Mouse (Mus musculus): ENCODE measurements around the gene Macf1. TPM values are rescaled to one million over a fixed set of nuclear protein-coding genes. Genes with fewer than 3 reads are reported as not detected.
"Not testable (repeated sequence)": the region's sequence is repeated elsewhere in the genome, so short reads cannot be mapped to it uniquely, and the experiment has no call there.

Gene Macf1
- polyA plus RNA-seq, 1 experiment from 2014 or later: 41.2 TPM

DNA sequence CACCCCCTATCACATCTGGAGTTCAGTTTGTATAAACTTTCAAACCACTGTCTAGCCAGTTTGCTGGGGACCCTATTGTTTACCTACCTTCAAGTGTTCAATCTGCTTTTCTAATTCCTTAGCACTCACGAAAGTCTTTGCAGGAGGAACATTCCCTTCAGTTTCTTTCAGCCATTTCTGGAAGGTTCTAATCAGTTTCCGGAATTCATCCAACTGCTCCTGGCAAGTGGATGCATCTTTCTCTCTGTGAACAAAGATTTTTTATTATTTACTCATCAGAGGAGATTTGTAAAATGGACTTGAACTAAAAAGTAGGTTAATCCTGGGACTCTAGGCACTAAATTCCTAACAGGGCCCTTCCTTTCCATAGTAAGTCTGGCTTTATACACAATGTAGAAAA lies 236.1 kb downstream of the Macf1 start:
- ATAC-seq (replicated peaks; ENCODE audit: low FRiP score): no peak
- H3K27me3 ChIP-seq: no peaks in the 10 kb centered on the region
- H3K36me3 ChIP-seq: peaks cover 81% of the 10 kb centered on the region
- H3K4me1 ChIP-seq: no peaks in the 10 kb centered on the region
- H3K4me3 ChIP-seq (replicated peaks): no peak overlapping the region
- H3K9ac ChIP-seq: no peak overlapping the region
- no peak overlapping the region for H3K27ac ChIP-seq
- H3K9me3 ChIP-seq (replicated peaks): no peaks in the 10 kb centered on the region
- no peak overlapping the region for H3K4me2 ChIP-seq
- WGBS: 84% methylated on average over 2 of the region's 2 CpGs

- Histone ChIP-seq H3K9ac (no peak overlapping the region), H3K4me2 (no peak overlapping the region), H3K4me1 (no peaks in the 10 kb centered on the region), H3K27ac (no peak overlapping the region), H3K27me3 (no peaks in the 10 kb centered on the region), H3K9me3 (replicated peaks) (no peaks in the 10 kb centered on the region), H3K4me3 (replicated peaks) (no peak overlapping the region), H3K36me3 (peaks cover 75% of the 10 kb centered on the region)
- ATAC-seq (replicated peaks; ENCODE audit: low FRiP score): no peak
- 46% methylated on average over 3 of the region's 3 CpGs for WGBS
Measured at GRCm38 (mm10) chr4:123447251-123447650, 236.9 kb downstream of the Macf1 start.

DNA sequence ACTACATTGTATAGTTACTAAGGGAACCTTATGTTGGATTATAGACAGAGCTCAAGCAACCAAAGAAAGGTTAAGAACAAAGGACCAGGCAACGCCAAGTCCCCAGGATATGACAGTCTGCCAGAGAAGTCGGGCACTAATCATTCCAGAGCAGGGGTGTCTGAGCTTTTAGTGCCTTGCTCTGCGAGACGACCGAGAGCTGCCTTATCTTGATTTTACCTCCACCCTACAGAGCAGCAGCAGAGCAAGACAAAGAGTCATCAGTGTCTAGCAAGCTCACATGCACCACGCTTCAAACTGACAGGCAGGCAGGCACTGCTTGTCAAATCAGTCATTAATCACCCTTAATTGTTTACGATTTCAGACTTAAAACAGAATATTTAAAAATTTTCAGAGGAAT lies 237.4 kb downstream of the Macf1 start:
- WGBS: 46% methylated on average over 7 of the region's 7 CpGs
- H3K4me3 ChIP-seq (replicated peaks): no peak overlapping the region
- H3K36me3 ChIP-seq: peaks cover 73% of the 10 kb centered on the region
- H3K4me1 ChIP-seq: no peaks in the 10 kb centered on the region
- H3K27me3 ChIP-seq: no peaks in the 10 kb centered on the region
- H3K4me2 ChIP-seq: no peak overlapping the region
- H3K9me3 ChIP-seq (replicated peaks): no peaks in the 10 kb centered on the region
- H3K27ac ChIP-seq: no peak overlapping the region
- H3K9ac ChIP-seq: no peak overlapping the region
- no peak for ATAC-seq (replicated peaks; ENCODE audit: low FRiP score)

GRCm38 (mm10) chr4:123446221-123446620 lies 237.9 kb downstream of the Macf1 start:
- H3K27me3 ChIP-seq; ATAC-seq (replicated peaks; ENCODE audit: low FRiP score); H3K4me3 ChIP-seq (replicated peaks); H3K4me2 ChIP-seq; H3K4me1 ChIP-seq; H3K9me3 ChIP-seq (replicated peaks); H3K27ac ChIP-seq; H3K9ac ChIP-seq: not testable (repeated sequence)
- WGBS: 77% methylated on average over 2 of the region's 2 CpGs
- peaks cover 72% of the 10 kb centered on the region for H3K36me3 ChIP-seq

DNA sequence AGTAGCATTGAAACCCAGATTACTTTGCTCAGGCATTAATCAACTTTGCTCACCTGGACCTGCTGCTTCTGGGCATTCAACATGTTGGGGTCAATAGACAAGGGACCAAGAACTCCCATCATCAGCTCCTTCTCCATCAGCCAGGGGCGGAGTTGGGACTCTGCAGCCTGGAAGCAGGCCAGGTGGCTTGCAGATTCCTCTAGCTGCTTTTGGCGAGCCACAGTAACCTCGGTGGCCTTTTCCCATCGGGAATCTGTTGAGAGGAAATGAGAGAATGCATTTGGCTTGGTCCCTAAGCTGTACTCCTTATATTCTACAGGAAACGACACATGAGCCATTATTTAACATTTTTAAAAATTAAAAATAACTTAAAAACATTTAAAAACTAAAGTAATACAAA lies 245.7 kb downstream of the Macf1 start:
- no peaks in the 10 kb centered on the region for H3K9me3 ChIP-seq (replicated peaks)
- no peaks in the 10 kb centered on the region for H3K4me1 ChIP-seq
- no peak overlapping the region for H3K4me3 ChIP-seq (replicated peaks)
- no peak overlapping the region for H3K27ac ChIP-seq
- H3K27me3 ChIP-seq: no peaks in the 10 kb centered on the region
- no peak overlapping the region for H3K4me2 ChIP-seq
- no peak for ATAC-seq (replicated peaks; ENCODE audit: low FRiP score)
- no peak overlapping the region for H3K9ac ChIP-seq
- WGBS: 53% methylated on average over 5 of the region's 5 CpGs
- H3K36me3 ChIP-seq: peaks cover 75% of the 10 kb centered on the region

DNA sequence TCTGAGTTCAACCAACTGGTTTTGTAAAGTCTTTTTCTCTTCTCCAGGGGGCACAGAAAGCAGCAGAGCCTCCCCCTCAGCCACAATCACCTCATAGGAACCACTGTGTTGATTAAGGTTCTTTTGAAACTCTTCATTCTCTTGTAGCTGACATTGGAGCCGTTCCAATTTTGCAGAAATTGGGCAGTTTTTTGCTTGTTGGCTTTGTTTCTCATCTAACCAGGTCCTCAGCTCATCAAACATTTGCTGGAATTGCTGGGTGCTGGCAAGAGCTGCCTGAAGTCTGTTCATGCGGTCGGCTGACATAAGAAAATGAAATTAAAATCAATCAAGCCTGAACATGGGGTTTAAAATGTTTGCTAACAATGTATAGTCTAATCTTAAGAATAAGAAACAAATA lies 251.0 kb downstream of the Macf1 start:
- Histone ChIP-seq H3K27ac (no peak overlapping the region), H3K9me3 (replicated peaks) (no peaks in the 10 kb centered on the region), H3K9ac (no peak overlapping the region), H3K27me3 (no peaks in the 10 kb centered on the region), H3K36me3 (peaks cover 67% of the 10 kb centered on the region), H3K4me1 (0 out of 2 replicates have a peak, but pooled peaks cover 2% of the 10 kb centered on the region), H3K4me2 (no peak overlapping the region), H3K4me3 (replicated peaks) (no peak overlapping the region)
- 93% methylated on average over 3 of the region's 3 CpGs for WGBS
- ATAC-seq (replicated peaks; ENCODE audit: low FRiP score): no peak

DNA sequence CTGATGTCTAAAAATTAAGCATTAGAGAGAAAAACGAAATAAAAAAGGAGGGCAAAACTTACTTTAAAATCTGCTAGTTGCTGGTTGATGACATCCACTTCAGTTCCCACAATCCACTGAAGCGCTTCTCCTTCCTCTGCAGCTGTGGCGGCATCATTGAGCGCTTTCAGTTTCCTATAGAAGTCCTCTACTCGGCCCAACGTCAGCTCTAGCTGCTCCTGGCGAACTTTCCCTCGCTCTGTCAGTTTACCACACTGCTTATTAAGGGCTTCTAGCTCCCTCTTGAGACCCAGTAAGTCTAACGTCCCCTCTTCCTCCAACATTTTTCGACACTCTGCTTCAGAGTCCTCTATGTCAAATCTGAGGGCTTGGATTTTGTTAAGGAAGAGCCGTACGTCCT lies 252.2 kb downstream of the Macf1 start:
- H3K36me3 ChIP-seq: peaks cover 66% of the 10 kb centered on the region
- WGBS: 83% methylated on average over 12 of the region's 12 CpGs

DNA sequence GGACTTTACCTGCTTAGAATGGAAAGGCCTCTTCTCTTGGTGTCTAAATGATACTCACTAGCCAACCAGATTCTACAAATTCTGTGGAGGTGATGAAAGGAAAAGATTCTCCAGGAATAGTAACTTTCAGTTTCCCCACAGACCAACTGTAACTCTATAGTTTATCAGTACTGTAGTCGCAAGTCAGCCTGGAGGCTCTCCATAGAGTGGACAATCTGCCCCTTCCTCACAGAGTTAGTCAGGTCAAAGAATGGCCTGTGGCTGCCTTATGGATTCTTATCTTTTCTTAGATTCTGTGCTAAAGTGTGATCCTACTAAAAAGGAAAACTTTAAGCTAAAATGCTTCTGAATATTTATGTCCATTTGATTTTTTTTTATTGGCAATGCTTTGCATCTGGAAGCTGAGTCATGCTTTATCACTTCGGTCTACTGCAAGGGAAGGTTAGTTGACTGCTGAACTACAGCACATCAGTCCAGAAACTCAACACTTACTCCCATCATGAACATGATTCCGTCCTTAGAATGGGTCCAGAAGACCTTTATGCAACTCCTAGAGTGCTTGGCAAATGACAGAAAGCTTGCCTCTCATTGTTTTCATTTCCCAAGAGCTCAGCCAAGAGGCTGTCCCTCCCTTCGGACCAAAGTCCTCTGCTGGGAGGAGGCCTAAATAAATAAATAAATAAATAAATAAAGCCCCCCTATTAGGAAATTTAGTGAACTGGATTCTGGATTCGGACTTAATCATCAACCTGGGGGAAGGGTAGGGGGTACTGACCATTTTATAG lies 256.1 kb downstream of the Macf1 start:
- H3K27ac ChIP-seq: peak overlapping the region; percentile 7; the same call in 1 of the 2 replicates

More for the DNA sequence above, 252.2 kb downstream of the Macf1 start:
- H3K4me2 ChIP-seq: no peak overlapping the region
- H3K4me1 ChIP-seq: peaks cover 8% of the 10 kb centered on the region; the same call in 1 of the 2 replicates
- H3K27ac ChIP-seq: no peak overlapping the region
- H3K4me3 ChIP-seq (replicated peaks): no peak overlapping the region
- ATAC-seq (replicated peaks; ENCODE audit: low FRiP score): no peak
- no peaks in the 10 kb centered on the region for H3K27me3 ChIP-seq
- H3K9me3 ChIP-seq (replicated peaks): no peaks in the 10 kb centered on the region
- H3K9ac ChIP-seq: no peak overlapping the region

GRCm38 (mm10) chr4:123427271-123427899 lies 256.8 kb downstream of the Macf1 start:
- ATAC-seq (replicated peaks; ENCODE audit: low FRiP score): no peak
- Histone ChIP-seq H3K27ac (peak overlapping the region; percentile 7; the same call in 1 of the 2 replicates), H3K36me3 (peaks cover 40% of the 10 kb centered on the region)

More for the DNA sequence above, 256.1 kb downstream of the Macf1 start:
- 77% methylated on average over 5 of the region's 5 CpGs for WGBS
- Histone ChIP-seq H3K4me2 (no peak overlapping the region), H3K9ac (no peak overlapping the region), H3K4me1 (peaks cover 15% of the 10 kb centered on the region; the same call in 1 of the 2 replicates), H3K4me3 (replicated peaks) (no peak overlapping the region), H3K27me3 (no peaks in the 10 kb centered on the region), H3K36me3 (peaks cover 47% of the 10 kb centered on the region), H3K9me3 (replicated peaks) (no peaks in the 10 kb centered on the region)
- no peak for ATAC-seq (replicated peaks; ENCODE audit: low FRiP score)

GRCm38 (mm10) chr4:123426429-123427080 lies 257.6 kb downstream of the Macf1 start:
- Histone ChIP-seq H3K27me3 (no peaks in the 10 kb centered on the region), H3K4me3 (replicated peaks) (no peak overlapping the region), H3K36me3 (peaks cover 34% of the 10 kb centered on the region), H3K27ac (no peak overlapping the region), H3K4me1 (peaks cover 20% of the 10 kb centered on the region), H3K4me2 (no peak overlapping the region), H3K9ac (no peak overlapping the region), H3K9me3 (replicated peaks) (no peaks in the 10 kb centered on the region)
- no peak for ATAC-seq (replicated peaks; ENCODE audit: low FRiP score)
- WGBS: 92% methylated on average over 10 of the region's 10 CpGs

More at GRCm38 (mm10) chr4:123427271-123427899, 256.8 kb downstream of the Macf1 start:
- no peak overlapping the region for H3K4me3 ChIP-seq (replicated peaks)
- no peak overlapping the region for H3K9ac ChIP-seq
- H3K9me3 ChIP-seq (replicated peaks): no peaks in the 10 kb centered on the region
- H3K27me3 ChIP-seq: no peaks in the 10 kb centered on the region
- no peak overlapping the region for H3K4me2 ChIP-seq
- WGBS: 73% methylated on average over 9 of the region's 9 CpGs
- H3K4me1 ChIP-seq: peaks cover 20% of the 10 kb centered on the region

DNA sequence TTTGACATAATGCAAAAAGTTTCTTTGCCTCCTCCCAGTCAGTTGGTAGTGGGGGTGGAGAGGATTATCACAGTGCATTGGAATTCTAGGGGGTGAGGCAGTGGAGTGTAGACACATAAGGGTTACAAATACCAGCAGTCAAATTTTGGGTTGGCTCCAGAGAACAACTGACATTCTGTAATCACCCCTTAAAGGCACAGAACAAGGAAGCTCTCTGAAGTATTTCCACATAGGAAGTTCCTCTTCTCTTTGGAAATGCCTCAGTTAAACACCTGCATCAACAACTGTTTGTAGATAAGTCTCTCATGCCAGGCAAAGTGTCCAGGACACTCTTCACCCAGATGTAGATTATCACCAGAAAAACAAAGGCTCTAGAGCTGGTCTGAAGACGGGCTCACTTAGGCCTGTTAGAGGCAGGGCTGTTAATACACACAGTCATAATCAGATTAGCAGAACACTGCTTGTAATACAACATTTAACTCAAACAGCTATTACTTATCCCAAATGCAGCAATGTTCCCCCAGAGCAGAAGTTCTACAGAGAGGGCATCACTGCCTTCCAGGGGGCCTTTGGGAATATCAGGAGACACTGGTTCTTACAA lies 258.4 kb downstream of the Macf1 start:
- Histone ChIP-seq H3K9me3 (replicated peaks) (no peaks in the 10 kb centered on the region), H3K36me3 (peaks cover 26% of the 10 kb centered on the region), H3K27me3 (no peaks in the 10 kb centered on the region), H3K4me2 (no peak overlapping the region), H3K4me1 (peaks cover 20% of the 10 kb centered on the region), H3K4me3 (replicated peaks) (no peak overlapping the region), H3K9ac (no peak overlapping the region), H3K27ac (0 out of 2 replicates have a peak overlapping the region, but pooled peaks have one; percentile 2)
- WGBS: 76% methylated on average over 1 of the region's 1 CpGs
- no peak for ATAC-seq (replicated peaks; ENCODE audit: low FRiP score)

DNA sequence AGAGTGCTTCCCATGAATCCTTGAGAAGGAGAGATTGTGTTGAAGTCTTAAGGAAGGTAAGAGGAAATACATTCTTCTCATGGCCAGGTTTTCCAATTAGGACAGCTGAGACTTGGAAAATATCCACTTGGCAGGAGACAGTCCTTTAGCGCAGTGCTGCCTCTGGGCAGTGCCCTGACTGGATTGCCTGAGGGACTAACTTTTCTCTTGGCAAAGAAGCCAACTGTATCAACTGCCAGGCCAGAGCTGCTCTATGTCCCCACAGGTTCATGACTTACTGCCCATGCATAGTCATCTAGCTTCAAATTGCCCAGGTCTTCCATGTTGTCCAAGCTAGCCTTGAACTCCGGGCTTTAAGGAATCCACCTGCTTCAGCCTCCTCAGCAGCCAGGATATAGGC lies 260.1 kb downstream of the Macf1 start:
- H3K36me3 ChIP-seq: peaks cover 17% of the 10 kb centered on the region; the same call in 1 of the 2 replicates
- 98% methylated on average over 2 of the region's 2 CpGs for WGBS
- peaks cover 20% of the 10 kb centered on the region for H3K4me1 ChIP-seq
- no peak overlapping the region for H3K27ac ChIP-seq
- H3K4me2 ChIP-seq: no peak overlapping the region
- no peaks in the 10 kb centered on the region for H3K9me3 ChIP-seq (replicated peaks)
- no peaks in the 10 kb centered on the region for H3K27me3 ChIP-seq
- no peak overlapping the region for H3K9ac ChIP-seq
- ATAC-seq (replicated peaks; ENCODE audit: low FRiP score): no peak
- no peak overlapping the region for H3K4me3 ChIP-seq (replicated peaks)

All from kidney, embryonic 15.5 days (tissue).